Comparison of ENCODE assay signal across 9 mouse cellular contexts in genomic region chr11:29718541-29718940, GRCm38 (mm10). TPM values are rescaled to one million over a fixed set of nuclear protein-coding genes. Genes with fewer than 3 reads are reported as not detected.
A peak's percentile ranks its signal among the peaks of the same experiment; 100 is the strongest.
DNase-seq lines count a peak whose midpoint lies in the region; ATAC-seq and TF ChIP-seq lines count a peak whose summit lies in the region.
"Had no signal": no experiment of that assay in that cellular context is flagged by ENCODE, and none has a peak within 500 bp of the region (broad histone marks: within the 10 kb centered on the region; RNA-seq: fewer than 3 reads in every experiment).

No protein-coding gene starts in this region.

- 0 out of 2 replicates have a peak overlapping the region, but pooled peaks have one; percentile 13 for H3K27ac ChIP-seq in neural tube, embryonic 15.5 days (replicated peaks)
- no peak overlapping the region for H3K27ac ChIP-seq in kidney, embryonic 16.5 days (ENCODE audit: low read length)
- no peak overlapping the region for H3K27ac ChIP-seq in midbrain, postnatal 0 days (ENCODE audit: low read depth, low read length)
- no peak overlapping the region for H3K27ac ChIP-seq in forebrain, embryonic 15.5 days (replicated peaks)
- H3K27ac ChIP-seq: liver, embryonic 13.5 days had no signal

- no peak overlapping the region for H3K9ac ChIP-seq in neural tube, embryonic 15.5 days (replicated peaks)
- H3K9ac ChIP-seq in kidney, embryonic 16.5 days (replicated peaks; ENCODE audit: low read length), result no peak overlapping the region
- no peak overlapping the region for H3K9ac ChIP-seq in midbrain, postnatal 0 days (replicated peaks; ENCODE audit: low read length, poor library complexity, severe bottlenecking)
- no peak overlapping the region for H3K9ac ChIP-seq in forebrain, embryonic 15.5 days (replicated peaks)
- H3K9ac ChIP-seq: liver, embryonic 13.5 days had no signal

- H3K4me1 ChIP-seq in neural tube, embryonic 15.5 days, result peaks cover 8% of the 10 kb centered on the region
- peaks cover 8% of the 10 kb centered on the region for H3K4me1 ChIP-seq in kidney, embryonic 16.5 days (ENCODE audit: insufficient read depth, low read length)
- H3K4me1 ChIP-seq in midbrain, postnatal 0 days (ENCODE audit: insufficient read depth, low read length), result no peaks in the 10 kb centered on the region; the same call in 1 of the 2 replicates
- peaks cover 15% of the 10 kb centered on the region for H3K4me1 ChIP-seq in forebrain, embryonic 15.5 days

- no peak for ATAC-seq in neural tube, embryonic 15.5 days (ENCODE audit: low FRiP score)
- 0 out of 2 replicates have a peak, but pooled peaks have one; percentile 46 for ATAC-seq in kidney, embryonic 16.5 days (ENCODE audit: low FRiP score, low TSS enrichment)
- ATAC-seq in midbrain, postnatal 0 days (ENCODE audit: low FRiP score), result no peak
- ATAC-seq in forebrain, embryonic 15.5 days (replicated peaks), result no peak

- no peak overlapping the region for H3K4me2 ChIP-seq in neural tube, embryonic 15.5 days
- H3K4me2 ChIP-seq in kidney, embryonic 16.5 days (replicated peaks; ENCODE audit: low read depth, low read length), result no peak overlapping the region
- H3K4me2 ChIP-seq in midbrain, postnatal 0 days (ENCODE audit: low read depth, low read length, poor library complexity, severe bottlenecking), result peak overlapping the region; percentile 10; the same call in 1 of the 2 replicates
- H3K4me2 ChIP-seq in forebrain, embryonic 15.5 days (replicated peaks), result no peak overlapping the region
- H3K4me2 ChIP-seq: liver, embryonic 13.5 days had no signal

- no peak for TF ChIP-seq CTCF in midbrain, postnatal 0 days (IDR thresholded peaks at IDR 0.05)

- H3K9me3 ChIP-seq in neural tube, embryonic 15.5 days (replicated peaks), result no peaks in the 10 kb centered on the region
- no peaks in the 10 kb centered on the region for H3K9me3 ChIP-seq in kidney, embryonic 16.5 days (ENCODE audit: low read length)
- H3K9me3 ChIP-seq in midbrain, postnatal 0 days (ENCODE audit: low read length), result no peaks in the 10 kb centered on the region
- no peaks in the 10 kb centered on the region for H3K9me3 ChIP-seq in forebrain, embryonic 15.5 days
- H3K9me3 ChIP-seq: liver, embryonic 13.5 days had no signal

- no peaks in the 10 kb centered on the region for H3K27me3 ChIP-seq in neural tube, embryonic 15.5 days (replicated peaks)
- no peaks in the 10 kb centered on the region for H3K27me3 ChIP-seq in kidney, embryonic 16.5 days (ENCODE audit: insufficient read depth, low read length)
- H3K27me3 ChIP-seq in midbrain, postnatal 0 days (ENCODE audit: insufficient read depth, low read length), result no peaks in the 10 kb centered on the region
- H3K27me3 ChIP-seq in forebrain, embryonic 15.5 days, result no peaks in the 10 kb centered on the region
- H3K27me3 ChIP-seq: liver, embryonic 13.5 days had no signal

- 63% methylated on average over 6 of the region's 6 CpGs for WGBS in neural tube, embryonic 15.5 days
- 37% methylated on average over 6 of the region's 6 CpGs for WGBS in kidney, embryonic 16.5 days
- WGBS in midbrain, postnatal 0 days, result 36% methylated on average over 6 of the region's 6 CpGs
- 67% methylated on average over 6 of the region's 6 CpGs for WGBS in forebrain, embryonic 15.5 days

- H3K4me3 ChIP-seq in neural tube, embryonic 15.5 days (replicated peaks), result no peak overlapping the region
- no peak overlapping the region for H3K4me3 ChIP-seq in kidney, embryonic 16.5 days (ENCODE audit: low read length)
- H3K4me3 ChIP-seq in midbrain, postnatal 0 days (ENCODE audit: low read depth, low read length), result no peak overlapping the region
- no peak overlapping the region for H3K4me3 ChIP-seq in forebrain, embryonic 15.5 days
- H3K4me3 ChIP-seq: liver, embryonic 13.5 days had no signal

- peak; percentile 45 for DNase-seq in adrenal gland, adult 2 months
- no peak for DNase-seq in adrenal gland, postnatal 25 days
- DNase-seq in neural tube, embryonic 10.5 days (ENCODE audit: extremely low spot score, low spot score), result no peak
- DNase-seq in midbrain, postnatal 0 days (ENCODE audit: low spot score), result no peak
- no peak for DNase-seq in thymus, postnatal 25 days
- DNase-seq: liver, embryonic 13.5 days had no signal

- no peaks in the 10 kb centered on the region for H3K36me3 ChIP-seq in neural tube, embryonic 15.5 days
- H3K36me3 ChIP-seq in kidney, embryonic 16.5 days (ENCODE audit: insufficient read depth, low read length), result no peaks in the 10 kb centered on the region
- no peaks in the 10 kb centered on the region for H3K36me3 ChIP-seq in midbrain, postnatal 0 days (ENCODE audit: insufficient read depth, low read length)
- H3K36me3 ChIP-seq in forebrain, embryonic 15.5 days, result 0 out of 2 replicates have a peak, but pooled peaks cover 3% of the 10 kb centered on the region
- H3K36me3 ChIP-seq: liver, embryonic 13.5 days had no signal

RNA-seq across cellular contexts. Expression of gene Rtn4, which starts 25.8 kb away (rescaled TPM):
- total RNA-seq in adrenal gland, adult 2 months (2021), result 100 to 1,000 TPM; 354 to 360 TPM
- 271 and 284 TPM in 2 replicates for polyA plus RNA-seq in adrenal gland, adult 2 months (2012; rRNA removed)
- 474 and 481 TPM in 2 replicates for total RNA-seq in adrenal gland, postnatal 25 days (2021)
- 113 and 122 TPM in 2 replicates for polyA plus RNA-seq in neural tube, embryonic 15.5 days (2015; fragmentation: Nextera tagmentation; extraction: Ambion mirVana)
- 42.8 and 44.0 TPM in 2 replicates for polyA plus RNA-seq in kidney, embryonic 16.5 days (2015; fragmentation: Nextera tagmentation; extraction: Ambion mirVana)
- total RNA-seq in midbrain, postnatal 0 days (2014; rRNA removed), result 322 and 368 TPM in 2 replicates
- 144 and 153 TPM in 2 replicates for polyA plus RNA-seq in midbrain, postnatal 0 days (2015; fragmentation: Nextera tagmentation; extraction: Ambion mirVana)
- 131 and 140 TPM in 2 replicates for polyA plus RNA-seq in forebrain, embryonic 15.5 days (2015; fragmentation: Nextera tagmentation; extraction: Ambion mirVana)
